Mouse (Mus musculus) CH12.LX (cell line): ENCODE measurements around the gene Alkbh4. TPM values are rescaled to one million over a fixed set of nuclear protein-coding genes. Genes with fewer than 3 reads are reported as not detected.

Experiments used
- DNase-seq: peaks from one replicate; pipeline ENCODE4 v3.0.0-alpha.2; 2013; ENCODE audit errors: extremely low read depth
- H3K27ac ChIP-seq: 2 replicates; pipeline ENCODE4 v1.5.1; 2012; ENCODE audit warnings: low read depth, mild to moderate bottlenecking, control low read depth, moderate library complexity; ENCODE audit not compliant: insufficient read depth
- H3K27me3 ChIP-seq: replicated peaks from 2 replicates; pipeline ENCODE3; 2012; ENCODE audit warnings: inconsistent platforms
- H3K36me3 ChIP-seq, 2 experiments: replicated peaks in 1 of 2; 2 replicates each; pipeline versions ENCODE3 to v1.6.1; 2012; ENCODE audit warnings: inconsistent platforms in 1 of 2, low read length in 1 of 2, mild to moderate bottlenecking in 1 of 2, mixed read lengths in 1 of 2, moderate library complexity in 1 of 2; ENCODE audit not compliant: control insufficient read depth in 1 of 2, insufficient read depth in 1 of 2
- H3K4me1 ChIP-seq, 2 experiments: 2 replicates each; pipeline ENCODE4 v1.6.1; 2012; ENCODE audit warnings: inconsistent platforms in 1 of 2, moderate library complexity in 1 of 2; ENCODE audit not compliant: insufficient read depth in 2 of 2, control insufficient read depth in 1 of 2
- H3K4me2 ChIP-seq: 2 replicates; pipeline ENCODE4 v1.6.1; 2012; ENCODE audit warnings: low read depth, mild to moderate bottlenecking, control low read depth; ENCODE audit not compliant: poor library complexity, insufficient read depth, severe bottlenecking
- H3K4me3 ChIP-seq, 3 experiments: fragments of 150-350 bp in 1 of 3; sonication (generic) in 1 of 3; replicated peaks in 1 of 3; 2 replicates each; pipeline versions ENCODE3 to v1.5.1; 2011 to 2012; ENCODE audit warnings: low read depth in 2 of 3, low read length in 2 of 3, mild to moderate bottlenecking in 2 of 3, moderate library complexity in 2 of 3, control low read depth in 1 of 3, improper control_type of control experiment in 1 of 3, inconsistent platforms in 1 of 3, mixed read lengths in 1 of 3; ENCODE audit not compliant: poor library complexity in 1 of 3
- H3K79me2 ChIP-seq: replicated peaks from 2 replicates; pipeline ENCODE4 v1.6.1; 2012; ENCODE audit warnings: mild to moderate bottlenecking, moderate library complexity; ENCODE audit not compliant: control insufficient read depth, poor library complexity, insufficient read depth, severe bottlenecking; ENCODE audit errors: extremely low read depth
- H3K9ac ChIP-seq: 2 replicates; pipeline ENCODE4 v1.6.1; 2012; ENCODE audit warnings: low read depth, mild to moderate bottlenecking, control low read depth, moderate library complexity; ENCODE audit not compliant: insufficient read depth
- H3K9me3 ChIP-seq: replicated peaks from 2 replicates; pipeline ENCODE3; 2012; ENCODE audit warnings: low read length, inconsistent platforms, mixed read lengths
- BHLHE40 ChIP-seq: IDR thresholded peaks from 2 replicates; pipeline ENCODE4 v1.6.1; 2011; ENCODE audit warnings: mild to moderate bottlenecking, low read depth, low read length, improper control_type of control experiment
- CHD1 ChIP-seq: IDR thresholded peaks from 2 replicates; pipeline ENCODE4 v1.6.1; 2012; ENCODE audit warnings: low read depth, low read length, improper control_type of control experiment, inconsistent platforms
- CHD2 ChIP-seq: IDR thresholded peaks from 2 replicates; pipeline ENCODE4 v1.6.1; 2011; ENCODE audit warnings: low read length, improper control_type of control experiment
- CTCF ChIP-seq, 2 experiments: IDR thresholded peaks in 1 of 2; conservative IDR thresholded peaks in 1 of 2; 2 replicates each; pipeline ENCODE4 v1.5.1; 2011 to 2012; ENCODE audit warnings: low read depth in 2 of 2, low read length in 2 of 2, improper control_type of control experiment in 1 of 2, inconsistent platforms in 1 of 2, mild to moderate bottlenecking in 1 of 2, moderate library complexity in 1 of 2
- E2F4 ChIP-seq: IDR thresholded peaks from 2 replicates; pipeline ENCODE4 v1.6.1; 2011; ENCODE audit warnings: low read depth, low read length, improper control_type of control experiment; ENCODE audit not compliant: insufficient replicate concordance
- ELF1 ChIP-seq: IDR thresholded peaks from 2 replicates; pipeline ENCODE4 v1.6.1; 2014; ENCODE audit warnings: low read depth, mild to moderate bottlenecking, inconsistent platforms, low read length, improper control_type of control experiment
- ETS1 ChIP-seq: conservative IDR thresholded peaks from 2 replicates; pipeline ENCODE4 v1.6.1; 2012; ENCODE audit warnings: low read depth, mild to moderate bottlenecking, inconsistent platforms, low read length, improper control_type of control experiment, moderate library complexity
- GABPA ChIP-seq: IDR thresholded peaks from 2 replicates; pipeline ENCODE4 v1.6.1; 2012; ENCODE audit warnings: low read depth, low read length, improper control_type of control experiment, inconsistent platforms; ENCODE audit not compliant: insufficient replicate concordance
- HCFC1 ChIP-seq: IDR thresholded peaks from 2 replicates; pipeline ENCODE4 v1.6.1; 2012; ENCODE audit warnings: low read depth, mild to moderate bottlenecking, inconsistent platforms, low read length, improper control_type of control experiment
- IRF4 ChIP-seq: IDR thresholded peaks from 2 replicates; pipeline ENCODE4 v1.6.1; 2014; ENCODE audit warnings: low read depth, mild to moderate bottlenecking, inconsistent platforms, low read length, improper control_type of control experiment
- JUN ChIP-seq: IDR thresholded peaks from 2 replicates; pipeline ENCODE4 v1.6.1; 2011; ENCODE audit warnings: low read depth, mild to moderate bottlenecking, low read length, improper control_type of control experiment, moderate library complexity; ENCODE audit not compliant: insufficient read depth
- JUND ChIP-seq: conservative IDR thresholded peaks from 2 replicates; pipeline ENCODE4 v1.6.1; 2011; ENCODE audit warnings: low read depth, low read length, improper control_type of control experiment
- KAT2A ChIP-seq: IDR thresholded peaks from 2 replicates; pipeline ENCODE4 v1.6.1; 2012; ENCODE audit warnings: low read length, improper control_type of control experiment, inconsistent platforms; ENCODE audit not compliant: insufficient replicate concordance
- MAFK ChIP-seq: IDR thresholded peaks from 2 replicates; pipeline ENCODE4 v1.6.1; 2011; ENCODE audit warnings: low read length, improper control_type of control experiment; ENCODE audit not compliant: insufficient replicate concordance
- MAX ChIP-seq: IDR thresholded peaks from 2 replicates; pipeline ENCODE4 v1.6.1; 2011; ENCODE audit warnings: low read length, improper control_type of control experiment
- MAZ ChIP-seq: IDR thresholded peaks from 2 replicates; pipeline ENCODE4 v1.6.1; 2012; ENCODE audit warnings: low read depth, mild to moderate bottlenecking, inconsistent platforms, low read length, improper control_type of control experiment, moderate library complexity
- MEF2A ChIP-seq: IDR thresholded peaks from 2 replicates; pipeline ENCODE4 v1.6.1; 2014; ENCODE audit warnings: low read depth, mild to moderate bottlenecking, inconsistent platforms, low read length, improper control_type of control experiment, borderline replicate concordance
- MXI1 ChIP-seq: IDR thresholded peaks from 2 replicates; pipeline ENCODE4 v1.6.1; 2011; ENCODE audit warnings: mild to moderate bottlenecking, low read depth, low read length, improper control_type of control experiment
- MYC ChIP-seq: IDR thresholded peaks from 2 replicates; pipeline ENCODE4 v1.6.1; 2011; ENCODE audit warnings: low read depth, mild to moderate bottlenecking, improper control_type of control experiment, low read length
- NELFE ChIP-seq: IDR thresholded peaks from 2 replicates; pipeline ENCODE4 v1.6.1; 2011; ENCODE audit warnings: low read depth, low read length, improper control_type of control experiment
- NRF1 ChIP-seq: IDR thresholded peaks from 2 replicates; pipeline ENCODE4 v1.6.1; 2014; ENCODE audit warnings: low read depth, mild to moderate bottlenecking, inconsistent platforms, low read length, improper control_type of control experiment, moderate library complexity
- POLR2A ChIP-seq: IDR thresholded peaks from 2 replicates; pipeline ENCODE4 v1.6.1; 2011; ENCODE audit warnings: low read depth, mild to moderate bottlenecking, improper control_type of control experiment, low read length
- POLR2AphosphoS2 ChIP-seq: IDR thresholded peaks from 2 replicates; pipeline ENCODE4 v1.6.1; 2011; ENCODE audit warnings: low read depth, low read length, improper control_type of control experiment
- RAD21 ChIP-seq: IDR thresholded peaks from 2 replicates; pipeline ENCODE4 v1.6.1; 2011; ENCODE audit warnings: low read depth, mild to moderate bottlenecking, low read length, improper control_type of control experiment, moderate library complexity
- RCOR1 ChIP-seq: conservative IDR thresholded peaks from 2 replicates; pipeline ENCODE4 v1.6.1; 2012; ENCODE audit warnings: low read depth, mild to moderate bottlenecking, inconsistent platforms, low read length, improper control_type of control experiment
- SIN3A ChIP-seq: IDR thresholded peaks from 2 replicates; pipeline ENCODE4 v1.6.1; 2012; ENCODE audit warnings: low read length, improper control_type of control experiment, inconsistent platforms
- SMC3 ChIP-seq: IDR thresholded peaks from 2 replicates; pipeline ENCODE4 v1.6.1; 2011; ENCODE audit warnings: low read depth, low read length, improper control_type of control experiment
- TBP ChIP-seq: conservative IDR thresholded peaks from 2 replicates; pipeline ENCODE4 v1.6.1; 2011; ENCODE audit warnings: low read depth, low read length, improper control_type of control experiment
- UBTF ChIP-seq: IDR thresholded peaks from 2 replicates; pipeline ENCODE4 v1.6.1; 2012; ENCODE audit warnings: low read depth, mild to moderate bottlenecking, inconsistent platforms, low read length, improper control_type of control experiment, moderate library complexity
- USF2 ChIP-seq: conservative IDR thresholded peaks from 2 replicates; pipeline ENCODE4 v1.6.1; 2011; ENCODE audit warnings: low read depth, low read length, improper control_type of control experiment
- ZMIZ1 ChIP-seq: IDR thresholded peaks from 2 replicates; pipeline ENCODE4 v1.6.1; 2012; ENCODE audit warnings: low read depth, mild to moderate bottlenecking, inconsistent platforms, low read length, improper control_type of control experiment
- ZNF384 ChIP-seq: IDR thresholded peaks from 2 replicates; pipeline ENCODE4 v1.6.1; 2012; ENCODE audit warnings: low read depth, low read length, improper control_type of control experiment, inconsistent platforms
- dilution Hi-C: fragments of 300-500 bp; cut with MboI; formaldehyde crosslinking; loops from 2 replicates; pipeline ENCODE4 v1.14.3; 2020; ENCODE audit warnings: low sequenced_read_pairs; ENCODE audit not compliant: extremely low pct_unique_long_range_greater_than_20kb, extremely low pct_ligation_motif_present
- in situ Hi-C: fragments of 300-500 bp; cut with MboI; formaldehyde crosslinking; loops from 3 replicates; pipeline ENCODE4 v1.14.3; 2019; ENCODE audit warnings: low sequenced_read_pairs, low pct_ligation_motif_present, low pct_unique_long_range_greater_than_20kb, mixed read lengths
- polyA plus RNA-seq: library from polyadenylated mRNA; unstranded; fragments of >175 nt; gene quantifications from 2 replicates; pipeline ENCODE4 v1.2.1, GENCODE M21; 2012; ENCODE audit warnings: low read depth; ENCODE audit not compliant: insufficient read length
- total RNA-seq, 2 experiments: library from RNA; depleted of rRNA; stranded (reverse); fragments of 300-350 nt in 1 of 2; fragments of >200 nt in 1 of 2; gene quantifications; 2 replicates each; pipeline ENCODE4 v1.2.3; 2012 to 2014

Alkbh4 gene
- total and polyA plus RNA-seq, 3 experiments: 12.2 to 15.9 (median 12.9) TPM

DNA sequence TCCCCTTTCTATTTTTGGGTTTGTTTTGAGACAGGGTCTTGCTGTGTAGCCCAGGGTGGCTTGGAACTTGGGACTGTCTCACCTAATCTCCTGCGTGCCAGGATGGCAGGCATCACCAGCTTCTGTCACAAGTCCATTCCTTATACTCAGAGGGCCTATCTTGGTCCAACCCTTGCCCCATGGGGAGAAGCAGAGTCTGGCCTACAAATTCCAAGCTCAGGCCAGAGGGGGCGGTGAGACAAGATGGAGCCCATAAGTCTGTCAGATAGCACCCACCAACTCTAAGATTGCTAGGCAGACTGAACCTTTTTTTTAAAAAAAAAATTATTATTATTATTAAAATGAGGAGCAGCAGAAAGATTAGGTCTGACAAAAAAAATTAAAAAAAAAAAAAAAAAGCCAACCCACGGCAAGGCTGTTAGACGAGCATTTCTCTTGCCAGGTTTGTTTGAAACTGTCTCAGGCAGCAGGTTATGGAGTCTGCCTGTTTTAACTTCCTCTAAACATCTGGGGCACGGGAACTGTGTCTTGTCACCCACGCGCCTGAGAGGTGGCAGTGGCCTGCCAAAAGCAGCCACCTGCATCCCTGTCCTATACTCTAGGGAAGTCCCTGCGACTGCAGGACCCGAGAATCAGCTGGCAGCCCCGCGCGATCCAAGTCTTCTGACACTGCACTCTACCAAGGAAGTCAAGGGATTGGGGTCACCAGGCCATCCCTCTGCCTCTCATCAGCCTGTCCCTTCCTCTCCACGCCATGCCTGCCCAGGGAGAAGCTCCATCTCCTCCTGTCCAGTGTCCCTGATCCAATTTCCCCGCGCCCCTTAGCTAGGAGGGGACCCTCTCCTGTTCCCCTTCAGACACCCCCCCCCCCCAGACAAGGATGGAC is 33.9 kb downstream of the Alkbh4 start (continued):
- TF ChIP-seq SIN3A: peak; percentile 67; the same call in 1 of the 2 replicates
- TF ChIP-seq, all 38 proteins: peak for 9

DNA sequence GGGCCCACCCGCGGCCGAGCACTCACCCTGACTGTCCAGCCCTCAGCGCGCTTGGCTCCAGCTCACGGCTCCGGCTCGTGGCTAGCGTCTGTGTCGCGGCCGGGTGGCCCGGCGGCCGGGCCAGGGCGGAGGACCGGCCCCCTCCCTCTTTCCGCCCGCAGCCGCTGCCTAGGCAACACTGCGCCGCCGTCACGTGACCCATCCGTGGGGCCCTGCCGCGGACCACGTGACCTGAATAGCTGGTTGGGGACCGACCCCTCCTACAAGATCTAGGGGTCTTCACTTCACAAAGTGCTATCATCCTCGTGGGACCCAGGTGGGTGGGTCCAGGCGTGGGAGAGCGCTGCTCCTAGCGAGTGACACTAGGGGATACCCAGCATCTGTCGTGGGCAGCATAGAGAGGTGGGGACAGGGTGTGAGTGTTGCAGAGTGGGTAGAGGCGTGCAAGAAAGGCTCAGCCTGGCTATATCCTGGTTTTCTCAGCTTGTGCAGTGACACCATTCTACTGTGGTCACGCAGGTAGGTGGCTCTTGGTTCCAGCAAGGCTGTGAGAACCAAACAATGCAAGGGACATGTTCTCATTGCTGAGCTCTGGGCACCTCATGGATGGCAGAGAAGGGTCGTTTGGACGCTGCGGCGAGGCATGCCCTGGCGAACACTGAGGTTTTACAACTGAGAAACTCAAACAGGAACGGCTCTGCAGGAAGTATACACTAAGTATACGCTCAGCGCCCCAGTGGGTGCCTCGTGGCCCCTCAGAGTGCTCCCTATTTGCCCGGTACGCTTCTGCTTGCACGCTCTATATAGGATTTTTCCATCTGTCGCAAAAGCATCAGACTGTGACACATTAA is 34.8 kb downstream of the Alkbh4 start, which contains the start of gene Orai2:
TSS of gene Orai2 (minus strand) at position 202 of the 851 bp plus-strand sequence.
- in situ Hi-C loops (loop anchor here (10.0 kb wide), 1 partner anchor 186 kb away; the partner anchor contains the start of gene Zp3), dilution Hi-C loops (no loop called here)
- TF ChIP-seq CHD2: no peak
- TF ChIP-seq SIN3A: peak; percentile 45; the same call in 1 of the 2 replicates
- TF ChIP-seq UBTF: 0 out of 2 replicates have a peak, but pooled peaks have one; percentile 24
- TF ChIP-seq JUND: no peak
- TF ChIP-seq RCOR1: no peak
- TF ChIP-seq MXI1: peak; percentile 97
- no peak for TF ChIP-seq RAD21
- peak; percentile 25; the same call in 1 of the 2 replicates for TF ChIP-seq MEF2A
- 0 out of 2 replicates have a peak, but pooled peaks have one; percentile 47 for TF ChIP-seq NELFE
- TF ChIP-seq JUN: no peak
- TF ChIP-seq CHD1: no peak
- peak; percentile 97 for TF ChIP-seq MAX
- no peak for TF ChIP-seq ZNF384
- TF ChIP-seq POLR2A: peak; percentile 47
- TF ChIP-seq E2F4: no peak
- TF ChIP-seq MAZ: peak; percentile 83
- peak; percentile 96 for TF ChIP-seq BHLHE40
- TF ChIP-seq USF2: peak; percentile 98
- no peak for TF ChIP-seq POLR2AphosphoS2
- TF ChIP-seq IRF4: 0 out of 2 replicates have a peak, but pooled peaks have one; percentile 5
- no peak for TF ChIP-seq SMC3
- no peak for TF ChIP-seq KAT2A
- no peak for TF ChIP-seq CTCF (conservative IDR thresholded peaks at IDR 0.05 in 1 of 2, IDR thresholded peaks at IDR 0.05 in 1 of 2; ENCODE audit: low read depth in 2 of 2, low read length in 2 of 2)
- TF ChIP-seq ELF1: 0 out of 2 replicates have a peak, but pooled peaks have one; percentile 24
- 0 out of 2 replicates have a peak, but pooled peaks have one; percentile 13 for TF ChIP-seq MYC
- no peak for TF ChIP-seq GABPA
- no peak; the same call in 1 of the 2 replicates for TF ChIP-seq HCFC1
- TF ChIP-seq NRF1: 0 out of 2 replicates have a peak, but pooled peaks have one; percentile 2
- no peak for TF ChIP-seq ZMIZ1
- no peak for TF ChIP-seq TBP
- TF ChIP-seq ETS1: no peak; the same call in 1 of the 2 replicates
- TF ChIP-seq MAFK: no peak

More for the DNA sequence above, 34.8 kb downstream of the Alkbh4 start, which contains the start of gene Orai2:
- Histone ChIP-seq H3K9ac (peak within 1 kb of the TSS; percentile 74), H3K4me2 (peak within 1 kb of the TSS; percentile 41), H3K79me2 (no peaks in the 10 kb centered on the region), H3K27ac (peak within 1 kb of the TSS; percentile 62), H3K9me3 (peaks cover 10% of the 10 kb centered on the region), H3K27me3 (no peaks in the 10 kb centered on the region), H3K4me3 (peak within 1 kb of the TSS; percentile 66 to 85 (median 70)), H3K4me1 (peaks cover 6 to 46% of the 10 kb centered on the region in 2 experiments; a peak in 3 of 4 replicates), H3K36me3 (peaks cover 7 to 29% of the 10 kb centered on the region in 2 experiments)
- peak; percentile 66 for DNase-seq
